Mouse (Mus musculus) megakaryocyte, embryonic 14.5 days (primary cell): ENCODE measurements around the gene Slc39a3. TPM values are rescaled to one million over a fixed set of nuclear protein-coding genes. Genes with fewer than 3 reads are reported as not detected.

Experiments
- H3K27me3 ChIP-seq: replicated peaks from 2 replicates; pipeline ENCODE3; 2012; ENCODE audit warnings: inconsistent platforms
- H3K36me3 ChIP-seq: replicated peaks from 2 replicates; pipeline ENCODE3; 2012; ENCODE audit warnings: low read length, inconsistent platforms, mixed read lengths
- H3K4me1 ChIP-seq: 2 replicates; pipeline ENCODE4 v1.6.1; 2012; ENCODE audit warnings: inconsistent platforms
- H3K4me3 ChIP-seq: replicated peaks from 2 replicates; pipeline ENCODE3; 2012; ENCODE audit warnings: moderate library complexity, mild to moderate bottlenecking, inconsistent platforms
- H3K9me3 ChIP-seq: 2 replicates; pipeline ENCODE4 v1.6.1; 2012; ENCODE audit warnings: inconsistent platforms
- FLI1 ChIP-seq: IDR thresholded peaks from 2 replicates; pipeline ENCODE4 v1.6.1; 2012; ENCODE audit warnings: low read length, inconsistent platforms, mixed read lengths
- GATA1 ChIP-seq: IDR thresholded peaks from 3 replicates; pipeline ENCODE4 v1.6.1; 2012; ENCODE audit warnings: mixed read lengths, low read length, inconsistent platforms, borderline replicate concordance
- polyA plus RNA-seq: library from polyadenylated mRNA; stranded (reverse); fragments of >175 nt; gene quantifications from 2 replicates; pipeline ENCODE4 v1.2.3, GENCODE M21; 2012; ENCODE audit warnings: low replicate concordance; ENCODE audit not compliant: insufficient read depth

The Slc39a3 gene
- polyA plus RNA-seq, 1 experiment = 7.5 TPM

- Histone ChIP-seq H3K4me1 (peaks cover 30% of the 10 kb centered on the region), H3K4me3 (peak within 1 kb of the TSS; percentile 86), H3K9me3 (no peaks in the 10 kb centered on the region), H3K27me3 (peaks cover 25% of the 10 kb centered on the region), H3K36me3 (no peaks in the 10 kb centered on the region)
- TF ChIP-seq GATA1 (no peak), FLI1 (no peak)
These were observed 22.5 kb downstream of the Slc39a3 start, which contains the start of gene Gng7 for GRCm38 (mm10) chr10:81014393-81015384. Gene Gng7, minus strand, starts transcription at chr10:81014945.

DNA sequence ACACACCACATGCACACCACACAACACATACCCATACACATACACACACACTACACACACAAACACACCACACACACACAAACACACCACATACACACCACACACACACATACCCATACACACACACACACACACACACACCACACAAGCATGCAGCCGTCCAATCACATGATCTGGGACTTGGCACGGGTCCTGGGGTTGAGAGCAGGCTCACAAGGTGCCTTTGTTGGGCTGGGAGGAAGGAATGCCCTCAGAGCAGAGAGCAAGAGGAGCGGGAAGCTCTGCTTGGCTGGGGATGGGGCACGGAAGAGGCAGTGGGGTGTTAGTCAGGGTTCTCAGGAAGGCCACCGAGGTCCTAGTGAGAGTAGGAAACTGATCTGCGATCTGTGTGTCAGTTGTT lies 26.4 kb downstream of the Slc39a3 start:
- H3K36me3 ChIP-seq = no peaks in the 10 kb centered on the region
- peaks cover 37% of the 10 kb centered on the region for H3K27me3 ChIP-seq
- TF ChIP-seq GATA1 = no peak
- no peak for TF ChIP-seq FLI1
- peaks cover 31% of the 10 kb centered on the region for H3K4me1 ChIP-seq
- no peak overlapping the region for H3K4me3 ChIP-seq
- no peaks in the 10 kb centered on the region for H3K9me3 ChIP-seq

- peaks cover 27% of the 10 kb centered on the region for H3K4me1 ChIP-seq
These were observed 30.0 kb downstream of the Slc39a3 start for GRCm38 (mm10) chr10:81007240-81007639.

GRCm38 (mm10) chr10:81006005-81006677 lies 31.1 kb downstream of the Slc39a3 start:
- no peak for TF ChIP-seq FLI1
- TF ChIP-seq GATA1 = no peak
- H3K4me1 ChIP-seq = peaks cover 32% of the 10 kb centered on the region
- no peaks in the 10 kb centered on the region for H3K9me3 ChIP-seq
- no peaks in the 10 kb centered on the region for H3K36me3 ChIP-seq
- H3K27me3 ChIP-seq = peaks cover 48% of the 10 kb centered on the region
- H3K4me3 ChIP-seq = no peak overlapping the region

More at GRCm38 (mm10) chr10:81007240-81007639, 30.0 kb downstream of the Slc39a3 start:
- Histone ChIP-seq H3K4me3 (no peak overlapping the region), H3K36me3 (no peaks in the 10 kb centered on the region), H3K9me3 (no peaks in the 10 kb centered on the region), H3K27me3 (peaks cover 43% of the 10 kb centered on the region)
- TF ChIP-seq GATA1 (no peak), FLI1 (no peak)

GRCm38 (mm10) chr10:81001161-81001560 lies 36.1 kb downstream of the Slc39a3 start:
- TF ChIP-seq GATA1 = no peak
- peaks cover 59% of the 10 kb centered on the region for H3K4me1 ChIP-seq
- H3K4me3 ChIP-seq = no peak overlapping the region
- H3K36me3 ChIP-seq = no peaks in the 10 kb centered on the region
- peaks cover 49% of the 10 kb centered on the region for H3K27me3 ChIP-seq
- H3K9me3 ChIP-seq = 0 out of 2 replicates have a peak, but pooled peaks cover 4% of the 10 kb centered on the region

DNA sequence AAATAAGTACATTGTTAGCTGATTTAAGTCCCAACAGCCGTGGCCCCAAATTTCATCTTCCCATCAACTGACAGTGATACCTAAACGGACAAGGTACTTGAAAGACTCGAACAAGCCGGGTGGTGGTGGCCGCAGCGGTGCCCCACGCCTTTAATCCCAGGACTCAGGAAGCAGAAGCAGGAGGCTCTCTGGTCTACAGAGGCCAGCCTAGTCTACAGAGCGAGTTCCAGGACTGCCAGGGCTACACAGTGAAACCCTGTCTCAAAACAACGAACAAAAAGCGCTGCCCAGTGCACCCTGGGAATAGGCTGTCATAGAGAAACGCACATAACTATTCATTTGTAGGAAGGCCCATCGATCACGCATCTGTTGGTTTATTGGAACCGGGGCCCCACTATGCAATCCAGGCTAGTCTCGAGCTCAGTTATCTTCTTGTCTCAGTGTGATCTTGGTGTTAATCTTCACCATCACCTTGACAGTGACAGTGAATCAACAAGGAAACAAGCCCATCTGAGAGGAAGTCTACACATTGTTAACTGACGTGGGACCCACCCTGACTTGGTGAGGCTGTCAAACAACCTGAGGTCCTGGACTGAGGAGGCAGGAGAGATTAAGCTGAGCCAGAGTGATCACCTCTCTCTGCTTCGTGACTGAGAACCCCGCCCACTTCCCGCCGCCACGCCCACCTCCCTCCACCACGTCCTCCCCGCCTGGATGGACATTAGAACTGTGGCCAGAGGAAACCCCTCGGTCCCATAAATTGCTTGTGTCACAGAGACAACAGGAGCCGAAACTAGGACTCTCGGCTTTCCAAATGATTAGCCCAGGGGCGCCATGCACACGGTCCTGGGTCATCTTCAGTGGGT lies 36.8 kb downstream of the Slc39a3 start:
- peaks cover 58% of the 10 kb centered on the region for H3K4me1 ChIP-seq
- H3K9me3 ChIP-seq = 0 out of 2 replicates have a peak, but pooled peaks cover 4% of the 10 kb centered on the region
- H3K36me3 ChIP-seq = no peaks in the 10 kb centered on the region
- TF ChIP-seq FLI1 (no peak), GATA1 (no peak)
- H3K4me3 ChIP-seq = no peak overlapping the region
- H3K27me3 ChIP-seq = peaks cover 44% of the 10 kb centered on the region

DNA sequence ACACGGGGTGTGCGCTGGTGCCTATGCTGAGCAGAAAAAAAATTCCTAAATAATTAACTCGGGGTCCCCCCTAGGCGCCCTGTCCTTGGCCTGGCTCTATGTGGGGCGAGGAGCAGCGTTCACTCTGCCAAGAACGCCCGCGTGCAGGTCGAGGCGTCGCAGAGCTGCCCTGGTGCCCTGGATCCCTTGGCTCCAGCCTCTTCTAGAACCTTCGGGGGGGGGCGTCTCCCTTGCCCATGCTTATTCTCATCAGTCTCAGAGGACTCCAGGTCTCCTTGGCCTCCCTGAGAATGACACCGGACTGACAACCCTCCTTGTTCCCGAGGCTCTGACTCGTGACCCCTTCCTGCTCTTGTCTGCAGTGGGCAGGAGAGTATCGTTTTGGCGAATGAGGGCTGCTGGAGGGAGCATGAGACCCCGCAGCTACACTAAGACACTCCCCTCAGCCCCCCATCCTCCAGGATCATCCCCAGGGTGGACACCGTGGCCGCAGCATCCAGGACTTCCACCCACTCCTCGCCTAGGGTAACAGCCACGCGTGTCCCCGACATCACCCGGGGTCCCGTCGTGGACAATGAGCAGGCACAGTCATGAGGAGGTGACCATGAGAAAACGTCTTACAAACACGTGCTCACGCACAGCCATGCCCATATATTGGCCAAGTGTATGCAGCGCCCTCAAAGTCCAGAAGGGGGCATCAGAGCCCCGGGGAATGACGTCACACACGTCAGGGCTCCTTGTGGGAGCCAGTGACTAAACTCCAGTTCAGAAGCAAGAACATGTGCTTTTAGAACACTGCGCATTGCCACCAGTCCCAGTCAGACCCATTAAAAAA lies 37.6 kb downstream of the Slc39a3 start:
- TF ChIP-seq GATA1 (no peak), FLI1 (no peak)
- H3K4me1 ChIP-seq = peaks cover 59% of the 10 kb centered on the region
- peaks cover 44% of the 10 kb centered on the region for H3K27me3 ChIP-seq
- H3K36me3 ChIP-seq = no peaks in the 10 kb centered on the region
- 0 out of 2 replicates have a peak, but pooled peaks cover 4% of the 10 kb centered on the region for H3K9me3 ChIP-seq
- H3K4me3 ChIP-seq = peak overlapping the region; percentile 86

- no peak for TF ChIP-seq GATA1
- TF ChIP-seq FLI1 = no peak
- H3K27me3 ChIP-seq = peaks cover 44% of the 10 kb centered on the region
- H3K4me3 ChIP-seq = no peak overlapping the region
- 0 out of 2 replicates have a peak, but pooled peaks cover 4% of the 10 kb centered on the region for H3K9me3 ChIP-seq
- H3K36me3 ChIP-seq = no peaks in the 10 kb centered on the region
- H3K4me1 ChIP-seq = peaks cover 53% of the 10 kb centered on the region
These were observed 38.4 kb downstream of the Slc39a3 start for GRCm38 (mm10) chr10:80998778-80999177.

DNA sequence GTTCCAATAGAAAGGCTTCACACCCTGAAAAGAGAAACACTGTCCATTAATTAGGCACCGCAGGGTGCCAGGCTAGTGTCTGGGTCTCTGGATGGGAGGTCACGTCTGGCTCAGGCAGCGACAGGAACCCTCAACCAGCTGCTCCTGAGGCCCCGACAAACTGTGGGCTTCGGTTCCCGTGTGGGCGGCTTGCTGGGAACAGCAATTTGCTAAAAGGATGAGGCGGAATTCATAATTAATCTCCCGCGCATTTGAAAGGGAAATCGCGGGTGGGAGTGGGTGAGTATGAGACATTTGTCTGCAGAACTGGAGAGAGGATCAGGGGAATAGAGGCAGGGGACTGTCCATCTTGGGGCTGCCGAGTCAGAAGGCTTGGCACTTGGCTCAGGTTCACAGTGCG lies 39.2 kb downstream of the Slc39a3 start:
- H3K4me3 ChIP-seq = no peak overlapping the region
- H3K27me3 ChIP-seq = peaks cover 47% of the 10 kb centered on the region
- no peak for TF ChIP-seq GATA1
- TF ChIP-seq FLI1 = no peak
- H3K4me1 ChIP-seq = peaks cover 53% of the 10 kb centered on the region
- H3K9me3 ChIP-seq = 0 out of 2 replicates have a peak, but pooled peaks cover 4% of the 10 kb centered on the region
- H3K36me3 ChIP-seq = no peaks in the 10 kb centered on the region
